11 mouse cellular contexts compared by ENCODE assay signal in genomic region chr19:18588243-18588642, GRCm38 (mm10). TPM values are rescaled to one million over a fixed set of nuclear protein-coding genes. Genes with fewer than 3 reads are reported as not detected.
DNase-seq lines count a peak whose midpoint lies in the region; ATAC-seq and TF ChIP-seq lines count a peak whose summit lies in the region.
"Had no signal": no experiment of that assay in that cellular context is flagged by ENCODE, and none has a peak within 500 bp of the region (broad histone marks: within the 10 kb centered on the region; RNA-seq: fewer than 3 reads in every experiment).

No protein-coding gene starts in this region.

- 0 out of 2 replicates have a peak, but pooled peaks cover 7% of the 10 kb centered on the region for H3K4me1 ChIP-seq in kidney, adult 2 months (ENCODE audit: control insufficient read depth, insufficient read depth, low read length)
- H3K4me1 ChIP-seq in hindbrain, embryonic 10.5 days (replicated peaks), result peaks cover 27% of the 10 kb centered on the region; the same call in 1 of the 2 replicates

- no peak overlapping the region for H3K27ac ChIP-seq in kidney, adult 2 months (ENCODE audit: insufficient read depth, low read depth, low read length)
- H3K27ac ChIP-seq in hindbrain, embryonic 10.5 days, result no peak overlapping the region
- H3K27ac ChIP-seq: midbrain, embryonic 13.5 days had no signal

- H3K4me3 ChIP-seq in kidney, adult 2 months (ENCODE audit: insufficient read depth, low read depth, low read length), result no peak overlapping the region
- no peak overlapping the region for H3K4me3 ChIP-seq in hindbrain, embryonic 10.5 days
- H3K4me3 ChIP-seq: midbrain, embryonic 13.5 days had no signal

- no peak for TF ChIP-seq POLR2A in kidney, adult 2 months (IDR thresholded peaks at IDR 0.05; ENCODE audit: low read depth, low read length)

- 0 out of 2 replicates have a peak, but pooled peaks have one; percentile 17 for TF ChIP-seq CTCF in kidney, adult 2 months (conservative IDR thresholded peaks at IDR 0.05; ENCODE audit: insufficient read depth, insufficient read length, low read depth, low read length)

- no peaks in the 10 kb centered on the region for H3K36me3 ChIP-seq in kidney, adult 2 months (ENCODE audit: control insufficient read depth, insufficient read depth, low read length)
- no peaks in the 10 kb centered on the region for H3K36me3 ChIP-seq in hindbrain, embryonic 10.5 days
- H3K36me3 ChIP-seq: midbrain, embryonic 13.5 days had no signal

- no peak for ATAC-seq in inflammation-experienced regulatory T-cells, adult 6 months
- ATAC-seq: midbrain, embryonic 13.5 days had no signal

- 93% methylated on average over 1 of the region's 1 CpGs for WGBS in kidney, adult 2 months
- 85% methylated on average over 1 of the region's 1 CpGs for WGBS in hindbrain, embryonic 10.5 days

- peak; percentile 28 for DNase-seq in kidney, adult 2 months
- DNase-seq in kidney, postnatal 14 days, result no peak
- DNase-seq in thymus, postnatal 0 days (ENCODE audit: low spot score), result peak; percentile 8
- no peak for DNase-seq in thymus, adult 18-20 months
- peak; percentile 12 for DNase-seq in c-Kit-positive CD71-negative TER-119-negative erythroid progenitor cells, embryonic 14.5 days (ENCODE audit: low read depth)
- no peak for DNase-seq in adrenal gland, postnatal 4 days (ENCODE audit: low spot score in 2 of 2)
- no peak for DNase-seq in hindbrain, embryonic 10.5 days (ENCODE audit: low spot score)
- DNase-seq: cerebellum, adult 8-10 months; kidney, postnatal 4 days had no signal

- no peaks in the 10 kb centered on the region for H3K27me3 ChIP-seq in kidney, adult 2 months (replicated peaks; ENCODE audit: control insufficient read depth, insufficient read depth, low read length)
- no peaks in the 10 kb centered on the region for H3K27me3 ChIP-seq in hindbrain, embryonic 10.5 days (ENCODE audit: insufficient read depth, poor library complexity, severe bottlenecking)
- H3K27me3 ChIP-seq: midbrain, embryonic 13.5 days had no signal

- H3K9me3 ChIP-seq in hindbrain, embryonic 10.5 days, result no peaks in the 10 kb centered on the region
- H3K9me3 ChIP-seq: midbrain, embryonic 13.5 days had no signal

RNA-seq across cellular contexts. Expression of gene Ostf1, which starts 43.4 kb away (rescaled TPM):
- 66.0 and 80.0 TPM in 2 replicates for polyA plus RNA-seq in kidney, adult 2 months (2012; rRNA removed)
- 129 and 132 TPM in 2 replicates for polyA plus RNA-seq in thymus, postnatal 0 days (2015; fragmentation: Nextera tagmentation; extraction: Ambion mirVana)
- 100 to 1,000 TPM in 1 of 3 experiments, 10 to 100 TPM in 2; 87.5 to 260 (median 96.7) TPM for polyA plus RNA-seq in inflammation-experienced regulatory T-cells, adult 6 months (2017; shearing (Covaris generic))
- total RNA-seq in adrenal gland, postnatal 4 days (2021), result 10 to 100 TPM; 76.7 to 76.9 TPM
- polyA plus RNA-seq in hindbrain, embryonic 10.5 days (2016; fragmentation: Nextera tagmentation; extraction: Ambion mirVana), result 49.7 and 52.1 TPM in 2 replicates

RNA-seq across cellular contexts. Expression of gene Nmrk1, which starts 43.5 kb away (rescaled TPM):
- polyA plus RNA-seq in kidney, adult 2 months (2012; rRNA removed), result 77.1 and 78.6 TPM in 2 replicates
- 6.3 and 8.4 TPM in 2 replicates for polyA plus RNA-seq in thymus, postnatal 0 days (2015; fragmentation: Nextera tagmentation; extraction: Ambion mirVana)
- polyA plus RNA-seq in inflammation-experienced regulatory T-cells, adult 6 months (2017; shearing (Covaris generic)), result 10 to 100 TPM in 1 of 3 experiments, 1 to 10 TPM in 2; 6.7 to 16.1 (median 8.9) TPM
- 10 to 100 TPM; 14.5 to 17.7 TPM for total RNA-seq in adrenal gland, postnatal 4 days (2021)
- polyA plus RNA-seq in hindbrain, embryonic 10.5 days (2016; fragmentation: Nextera tagmentation; extraction: Ambion mirVana), result 7.2 and 7.7 TPM in 2 replicates

Comparison
In these comparisons a context has a peak if more than half of its experiments do, and no peak if none do; other contexts are left out.
1. DNase-seq: peak in kidney, adult 2 months (single experiment), thymus, postnatal 0 days (single experiment) and c-Kit-positive CD71-negative TER-119-negative erythroid progenitor cells, embryonic 14.5 days (single experiment); none in kidney, postnatal 14 days (single experiment), thymus, adult 18-20 months (0 of 2), adrenal gland, postnatal 4 days (0 of 2) and hindbrain, embryonic 10.5 days (single experiment).